Mouse (Mus musculus) activated CD4-positive, CD25-positive, alpha-beta regulatory T cell, adult 4 months (primary cell): ENCODE data around the gene Dazap1. TPM values are rescaled to one million over a fixed set of nuclear protein-coding genes. Genes with fewer than 3 reads are reported as not detected.
A peak's percentile ranks its signal among the peaks of the same experiment; 100 is the strongest.
"Not testable (repeated sequence)": the region's sequence is repeated elsewhere in the genome, so short reads cannot be mapped to it uniquely, and the experiment has no call there.

Source experiments
- ATAC-seq: one replicate; pipeline ENCODE4 v1.8.0; 2017
- polyA plus RNA-seq, 2 experiments: library from polyadenylated mRNA; unstranded; fragments of 100-300 nt; shearing (Covaris generic); gene quantifications; one replicate each; pipeline ENCODE4 v1.2.1; 2017

Gene Dazap1
- polyA plus RNA-seq, result 10 to 100 TPM; 15.4 to 19.6 TPM

DNA sequence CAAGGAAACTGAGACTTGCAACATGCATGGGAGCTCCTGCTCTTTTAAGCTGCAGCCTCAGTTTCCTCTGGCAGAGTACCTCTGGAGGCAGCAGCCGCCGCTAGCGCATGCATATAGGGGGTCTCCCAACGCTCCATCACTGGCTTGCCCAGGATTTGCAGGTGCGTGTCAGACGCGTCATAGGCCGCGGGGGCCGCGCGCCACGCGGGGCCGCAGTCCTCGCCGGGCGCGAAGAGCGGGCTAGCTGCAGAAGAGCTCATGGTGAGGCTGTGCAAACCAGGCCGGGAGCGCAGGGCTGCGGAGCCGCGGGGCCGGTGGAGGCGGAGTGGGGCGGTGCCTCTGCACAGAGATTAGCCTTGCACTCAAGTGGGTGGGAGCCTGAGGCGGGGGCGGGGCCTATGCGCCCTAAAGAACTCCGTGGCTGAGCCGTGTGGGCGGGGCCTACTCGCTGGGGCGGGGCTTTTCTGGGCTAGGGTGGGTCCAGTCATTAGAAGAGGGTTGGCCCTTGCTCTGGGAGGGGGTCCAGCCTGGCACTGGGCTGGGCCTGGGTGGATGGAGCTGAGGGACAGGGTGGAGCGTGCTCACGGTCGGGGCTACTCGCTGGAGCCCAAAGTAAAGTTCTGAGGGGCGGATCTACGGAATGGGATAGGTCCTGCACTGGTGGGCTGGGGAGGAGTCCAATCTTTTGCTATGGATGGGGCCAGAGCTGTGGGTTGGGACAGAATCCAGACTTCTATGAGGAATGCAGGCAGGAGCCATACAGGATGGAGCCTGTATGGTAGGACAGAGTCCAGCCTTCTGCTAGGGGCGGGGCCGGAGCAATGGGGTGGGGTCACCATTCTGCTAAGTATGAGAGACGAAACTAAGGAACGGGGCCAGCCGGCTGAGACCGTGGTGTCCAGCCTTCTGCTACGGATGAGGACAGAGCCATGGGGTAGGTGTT lies at the start of gene Dazap1, which contains the start of gene Gamt:
Dazap1 (plus strand) TSS at position 845 of the 943 bp plus-strand sequence.
Gamt (minus strand) TSS at position 371 of the 943 bp plus-strand sequence.
- peak; percentile 56 for ATAC-seq

- ATAC-seq, result not testable (repeated sequence)
Observed at GRCm38 (mm10) chr10:80211547-80212103, 49.7 kb upstream of the Dazap1 start.

DNA sequence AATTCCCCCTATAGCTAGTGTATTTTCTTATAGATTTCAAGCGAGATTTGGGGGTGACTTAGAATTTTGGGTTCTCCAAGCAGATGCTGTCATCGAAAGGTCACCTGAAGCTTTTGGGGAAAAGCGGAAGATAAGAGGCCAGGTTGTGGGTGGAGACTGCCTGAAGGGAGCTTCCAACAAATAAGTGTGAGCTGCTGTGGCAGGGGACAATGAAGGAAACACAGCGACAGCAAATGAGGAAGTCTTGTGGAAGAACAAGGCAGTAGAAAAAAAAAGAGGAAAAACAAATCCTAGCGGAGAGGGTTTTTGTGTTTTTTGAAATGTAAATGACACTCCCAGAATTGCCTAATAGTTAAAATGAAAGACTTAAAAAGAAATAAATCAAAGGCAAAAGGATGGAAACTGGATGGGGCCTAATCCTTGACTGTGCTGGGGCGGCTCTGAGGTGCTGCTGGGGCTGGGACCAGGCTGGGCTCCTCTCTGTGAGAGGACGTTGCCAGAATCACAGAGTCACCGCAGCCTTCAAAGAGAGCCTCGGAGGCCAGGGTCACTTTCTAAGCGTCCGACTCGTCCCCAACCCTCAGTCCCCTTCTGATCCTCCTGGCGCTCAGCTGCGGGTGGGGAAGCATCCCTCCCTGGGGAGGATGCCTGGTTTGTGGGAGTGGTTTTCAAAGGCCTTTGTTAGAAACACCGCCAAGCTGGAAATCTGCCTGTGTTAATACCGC lies 46.1 kb upstream of the Dazap1 start:
- ATAC-seq, result no peak

GRCm38 (mm10) chr10:80220676-80221075 lies 40.6 kb upstream of the Dazap1 start:
- ATAC-seq, result no peak

DNA sequence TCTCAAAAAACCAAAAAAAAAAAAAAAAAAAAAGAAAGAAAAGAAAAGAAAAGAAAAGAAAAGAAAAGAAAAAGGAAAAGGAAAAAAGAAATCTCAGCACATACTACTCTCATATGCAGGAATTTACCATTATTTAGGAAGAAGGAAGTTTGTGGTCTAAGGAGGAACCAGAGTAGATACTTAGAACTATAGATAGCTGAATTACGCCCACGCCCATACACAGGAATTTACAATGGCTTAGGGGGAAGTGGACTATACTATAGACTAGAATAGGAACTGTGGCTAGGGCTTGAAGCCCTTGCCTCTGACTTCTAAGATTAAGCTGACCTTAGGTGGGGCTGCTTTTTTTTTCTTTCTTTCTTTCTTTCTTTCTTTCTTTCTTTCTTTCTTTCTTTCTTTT lies 38.1 kb upstream of the Dazap1 start:
- not testable (repeated sequence) for ATAC-seq

DNA sequence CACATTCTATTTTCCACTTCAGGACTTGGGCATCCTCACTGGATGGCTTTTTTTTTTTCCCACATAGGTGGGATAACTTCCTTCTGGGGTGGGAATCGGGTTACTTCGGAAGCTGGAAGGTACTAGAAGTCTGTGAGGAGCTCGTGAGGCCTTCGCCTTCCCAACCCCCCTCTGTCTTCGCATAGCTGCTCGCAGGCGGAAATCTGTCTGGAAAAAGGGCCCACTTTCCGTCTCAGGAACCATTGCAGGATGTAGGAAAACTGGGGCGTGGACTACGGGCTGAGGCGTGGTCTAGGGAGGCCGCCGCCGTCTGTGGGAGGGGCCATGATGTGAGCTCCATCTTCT lies 35.2 kb upstream of the Dazap1 start:
- no peak for ATAC-seq

GRCm38 (mm10) chr10:80226416-80227165 lies 34.7 kb upstream of the Dazap1 start, which contains the start of gene Mum1:
Mum1 (plus strand) TSS chr10:80226434.
- peak; percentile 92 for ATAC-seq

DNA sequence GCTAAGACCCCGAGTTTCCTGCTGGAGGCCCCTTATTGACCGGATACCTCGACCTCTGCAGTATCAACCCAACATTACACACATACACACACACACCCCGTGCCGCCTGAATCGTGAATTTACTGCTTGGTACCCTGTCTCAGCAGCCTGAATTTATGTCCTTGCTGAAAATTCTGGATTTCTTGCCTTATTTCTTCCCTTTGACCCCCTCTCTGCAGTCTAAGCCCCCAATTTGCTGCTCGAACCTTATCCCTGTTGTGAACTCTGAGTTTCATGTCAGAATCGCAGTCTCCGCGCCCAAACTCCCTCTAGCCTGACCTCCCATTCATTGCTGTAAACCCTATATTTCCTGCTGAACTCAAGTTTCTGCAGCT lies 34.1 kb upstream of the Dazap1 start:
- ATAC-seq, result no peak

DNA sequence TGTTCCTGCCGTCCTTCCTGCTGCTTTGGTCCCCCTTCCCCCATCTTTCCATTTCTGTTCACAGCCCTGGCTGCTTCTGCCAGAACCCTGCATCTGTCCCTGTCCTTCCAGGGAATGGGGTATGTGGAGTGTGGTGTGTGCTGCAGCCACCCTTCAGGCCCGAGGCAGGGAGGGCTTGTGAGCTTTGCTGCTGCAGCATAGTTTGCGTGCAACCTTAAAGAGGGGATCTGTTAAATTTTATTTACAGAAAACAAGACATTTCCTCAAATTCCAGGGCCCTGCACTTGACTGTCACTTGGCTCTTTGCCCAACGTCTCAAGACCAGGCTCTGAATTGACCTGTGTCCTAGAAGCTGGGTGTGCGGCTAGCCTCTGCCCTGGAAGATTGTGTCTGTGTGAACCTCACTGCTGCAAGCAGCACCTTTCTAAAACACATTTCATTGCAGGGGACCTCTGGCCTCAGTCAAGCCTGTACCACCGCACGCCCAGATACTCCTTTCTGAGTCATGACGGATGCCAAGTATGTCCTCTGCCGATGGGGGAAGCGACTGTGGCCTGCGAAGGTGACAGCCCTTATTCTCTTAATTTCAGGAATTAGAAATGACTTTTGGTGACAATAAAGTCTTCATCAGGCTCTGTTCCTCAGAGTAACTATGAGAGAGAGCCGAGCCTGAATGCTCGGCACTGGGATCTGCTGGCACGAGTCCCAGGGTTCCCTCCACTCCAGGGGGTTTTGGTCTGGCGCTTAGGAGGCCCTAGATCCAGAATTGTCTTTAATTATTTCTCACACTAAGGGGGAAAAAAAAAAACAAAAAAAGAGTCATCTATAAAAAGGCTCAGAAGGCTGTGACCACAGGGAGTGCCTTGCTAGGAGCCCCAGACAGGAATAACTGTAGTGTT lies 33.2 kb upstream of the Dazap1 start:
- no peak for ATAC-seq

DNA sequence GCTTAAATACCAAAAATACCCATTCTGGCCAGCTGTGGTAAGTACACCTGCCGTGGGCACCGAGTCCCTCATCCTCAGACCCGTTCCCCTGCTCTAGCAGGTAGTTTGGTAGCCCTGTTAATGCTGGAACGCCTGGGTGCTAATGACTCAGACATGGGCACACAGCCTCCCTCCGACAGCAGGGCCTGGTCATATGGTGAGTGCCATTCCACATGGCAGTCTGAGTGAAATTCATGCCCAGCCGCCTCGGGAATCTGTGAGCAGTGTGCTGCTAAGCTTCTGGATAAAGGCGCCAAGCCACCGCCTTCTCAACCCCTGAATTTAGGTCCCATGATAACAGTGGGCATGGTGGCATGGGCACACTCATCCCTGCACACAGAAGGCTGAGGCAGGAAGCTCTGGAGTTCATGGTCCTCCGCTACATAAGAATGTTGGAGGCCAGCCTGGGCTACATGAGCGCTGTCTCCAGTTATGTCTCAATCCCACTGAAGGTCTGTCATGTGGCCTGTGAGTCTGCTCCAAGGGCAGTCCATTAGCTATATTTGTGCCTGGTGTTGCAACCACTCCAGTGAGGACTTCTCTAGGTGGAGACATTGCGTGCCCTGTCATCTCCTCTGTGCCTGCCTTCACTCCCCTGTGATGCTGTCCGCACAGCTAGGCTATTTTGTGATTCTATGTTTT lies 25.0 kb upstream of the Dazap1 start:
- ATAC-seq, result no peak

- ATAC-seq, result no peak
Observed at GRCm38 (mm10) chr10:80237020-80237419, 24.3 kb upstream of the Dazap1 start.

- ATAC-seq, result no peak
Observed at GRCm38 (mm10) chr10:80238306-80238705, 23.0 kb upstream of the Dazap1 start.

DNA sequence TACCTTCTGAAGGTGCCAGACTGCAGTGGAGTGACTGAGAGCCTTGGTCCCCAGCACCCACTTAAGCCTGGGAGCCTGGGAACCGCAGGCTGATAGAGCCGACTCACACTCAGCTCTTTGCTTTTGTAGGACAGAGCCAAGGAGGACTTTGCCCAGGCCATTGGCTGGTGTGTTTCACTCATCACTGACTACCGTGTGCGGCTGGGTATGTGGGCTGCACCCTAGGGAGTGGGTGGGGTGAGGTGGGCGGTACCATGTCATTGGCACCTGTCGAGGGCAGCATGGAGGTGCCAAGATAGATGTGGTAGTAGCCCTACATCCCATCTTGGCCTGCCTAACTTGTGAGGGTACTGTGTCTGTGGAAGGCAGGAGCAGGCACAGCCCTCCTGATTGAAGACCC lies 21.5 kb upstream of the Dazap1 start:
- no peak for ATAC-seq

GRCm38 (mm10) chr10:80242088-80242487 lies 19.2 kb upstream of the Dazap1 start:
- no peak for ATAC-seq

- no peak for ATAC-seq
Observed at GRCm38 (mm10) chr10:80242607-80243006, 18.7 kb upstream of the Dazap1 start.

GRCm38 (mm10) chr10:80244791-80245399 lies 16.4 kb upstream of the Dazap1 start:
- no peak for ATAC-seq

DNA sequence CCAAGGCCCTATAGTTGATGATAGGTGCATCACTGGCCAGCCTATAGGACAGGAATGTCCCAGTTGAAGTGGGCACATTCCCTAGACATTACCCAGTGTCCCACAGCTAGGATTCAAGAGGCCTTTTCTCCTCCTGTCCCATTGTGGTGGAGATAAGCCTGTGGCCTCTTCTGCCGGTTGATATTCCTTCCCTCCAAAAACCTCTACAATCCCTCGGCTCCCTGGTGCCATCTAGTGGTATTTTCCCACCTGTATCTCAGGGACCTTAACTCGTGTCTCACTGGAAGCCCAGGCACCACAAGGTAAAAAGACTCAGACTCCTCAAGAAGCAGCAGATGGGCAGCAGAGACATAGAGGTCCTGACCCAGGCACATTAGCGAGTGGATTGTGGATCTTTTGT lies 15.7 kb upstream of the Dazap1 start:
- no peak for ATAC-seq

DNA sequence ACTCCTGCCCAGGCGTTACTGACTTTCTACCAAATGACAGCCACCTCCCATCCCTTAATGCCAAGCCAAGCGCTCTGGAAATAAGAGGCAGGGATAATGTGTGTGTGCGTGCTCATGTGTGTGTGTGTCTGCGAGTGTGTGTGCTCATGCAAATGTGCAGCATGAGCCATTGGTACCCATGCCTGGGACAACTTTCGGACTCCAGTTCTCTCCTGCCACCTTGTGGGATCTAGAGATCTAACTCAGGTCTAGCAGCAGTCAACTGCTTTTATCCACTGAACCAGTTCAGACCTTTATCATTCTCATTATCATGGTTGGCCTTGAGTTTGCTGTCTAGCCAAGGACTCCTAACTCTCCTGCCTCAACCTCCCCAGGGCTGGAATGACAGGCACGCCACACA lies 13.4 kb upstream of the Dazap1 start:
- no peak for ATAC-seq

DNA sequence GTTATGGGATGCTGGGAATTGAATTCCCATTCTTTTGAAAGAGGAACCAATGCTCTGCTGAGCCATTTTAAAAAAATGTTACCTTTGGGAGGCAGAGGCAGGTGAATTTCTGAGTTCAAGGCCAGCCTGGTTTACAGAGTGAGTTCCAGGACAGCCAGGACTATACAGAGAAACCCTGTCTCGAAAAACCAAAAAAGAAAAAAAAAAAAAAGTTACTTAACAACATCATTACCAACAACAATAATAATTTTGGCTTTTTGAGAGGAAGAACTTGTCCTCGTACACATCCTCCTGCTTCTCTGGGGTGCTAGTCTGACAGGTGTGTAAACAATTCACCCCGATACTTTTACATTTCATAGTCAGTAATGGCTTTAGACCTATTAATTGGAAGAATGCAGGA lies 12.8 kb upstream of the Dazap1 start:
- not testable (repeated sequence) for ATAC-seq

- peak; percentile 79 for ATAC-seq
Observed at GRCm38 (mm10) chr10:80248971-80249640, 12.2 kb upstream of the Dazap1 start, which contains the start of gene Ndufs7. Ndufs7 (plus strand) TSS chr10:80249121.
